Mouse (Mus musculus): ENCODE measurements at regions not wholly inside any gene's neighbourhood (a gene's known extent, or its start where the extent isn't known, plus 50 kb on each side); places are given as distances from the start of the nearest gene placed in this dataset.

GRCm38 (mm10) chr10:124349300-124349699 lies 1040.0 kb downstream of the Slc16a7 start:
- Histone ChIP-seq H3K4me2 (ENCODE audit: low read length) (no peak overlapping the region), H3K9ac (ENCODE audit: low read depth, low read length) (no peak overlapping the region), H3K4me1 (replicated peaks; ENCODE audit: insufficient read depth, low read length) (no peaks in the 10 kb centered on the region), H3K4me3 (replicated peaks; ENCODE audit: low read depth, low read length) (no peak overlapping the region), H3K27ac (no peak overlapping the region), H3K36me3 (ENCODE audit: insufficient read depth, low read length) (no peaks in the 10 kb centered on the region), H3K27me3 (ENCODE audit: insufficient read depth, low read length) (no peaks in the 10 kb centered on the region), H3K9me3 (replicated peaks; ENCODE audit: low read length) (no peaks in the 10 kb centered on the region)
- WGBS, result 54% methylated on average over 2 of the region's 2 CpGs
- ATAC-seq (replicated peaks; ENCODE audit: low FRiP score, low read depth) (no peak), DNase-seq (ENCODE audit: low spot score) (peak; percentile 75)
- no peak for TF ChIP-seq CTCF (IDR thresholded peaks at IDR 0.05; ENCODE audit: low read depth)

DNA sequence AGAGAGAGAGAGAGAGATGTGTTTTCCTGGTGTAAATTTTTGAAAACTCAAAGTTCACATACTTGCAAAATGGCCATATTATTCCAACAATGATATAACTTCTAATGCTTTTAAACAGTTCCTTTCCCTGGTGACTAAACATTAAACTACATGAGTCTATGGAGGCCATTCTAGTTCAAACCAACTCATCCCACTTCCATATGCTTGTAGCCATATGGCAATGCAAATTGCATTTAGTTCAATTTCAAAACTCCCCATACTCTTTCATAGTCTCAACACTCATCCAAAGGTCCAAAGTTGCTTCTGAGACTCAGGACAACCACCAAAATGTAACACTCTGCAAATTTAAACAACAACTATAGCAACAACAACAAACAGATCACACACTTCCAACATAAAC lies 1026.5 kb downstream of the Slc16a7 start:
- no peak overlapping the region for H3K27ac ChIP-seq
- no peak for TF ChIP-seq CTCF (IDR thresholded peaks at IDR 0.05; ENCODE audit: low read depth)
- no peaks in the 10 kb centered on the region for H3K27me3 ChIP-seq (ENCODE audit: insufficient read depth, low read length)

GRCm38 (mm10) chr10:124370994-124371393 lies 1018.3 kb downstream of the Slc16a7 start:
- no peak overlapping the region for H3K4me2 ChIP-seq (ENCODE audit: low read length)
- no peak for TF ChIP-seq CTCF (IDR thresholded peaks at IDR 0.05; ENCODE audit: low read depth)
- H3K27me3 ChIP-seq (ENCODE audit: insufficient read depth, low read length), result no peaks in the 10 kb centered on the region
- H3K9me3 ChIP-seq (replicated peaks; ENCODE audit: low read length), result no peaks in the 10 kb centered on the region
- no peaks in the 10 kb centered on the region for H3K36me3 ChIP-seq (ENCODE audit: insufficient read depth, low read length)
- H3K4me1 ChIP-seq (replicated peaks; ENCODE audit: insufficient read depth, low read length), result no peaks in the 10 kb centered on the region
- H3K4me3 ChIP-seq (replicated peaks; ENCODE audit: low read depth, low read length), result no peak overlapping the region
- ATAC-seq (replicated peaks; ENCODE audit: low FRiP score, low read depth) (no peak), DNase-seq (ENCODE audit: low spot score) (no peak)
- H3K9ac ChIP-seq (ENCODE audit: low read depth, low read length), result no peak overlapping the region
- WGBS, result 73% methylated on average over 2 of the region's 2 CpGs
- no peak overlapping the region for H3K27ac ChIP-seq

More for the DNA sequence above, 1026.5 kb downstream of the Slc16a7 start:
- Histone ChIP-seq H3K36me3 (ENCODE audit: insufficient read depth, low read length) (no peaks in the 10 kb centered on the region), H3K9me3 (replicated peaks; ENCODE audit: low read length) (no peaks in the 10 kb centered on the region), H3K4me2 (ENCODE audit: low read length) (no peak overlapping the region), H3K9ac (ENCODE audit: low read depth, low read length) (no peak overlapping the region), H3K4me1 (replicated peaks; ENCODE audit: insufficient read depth, low read length) (no peaks in the 10 kb centered on the region), H3K4me3 (replicated peaks; ENCODE audit: low read depth, low read length) (no peak overlapping the region)
- no peak for ATAC-seq (replicated peaks; ENCODE audit: low FRiP score, low read depth)
- DNase-seq (ENCODE audit: low spot score), result no peak

DNA sequence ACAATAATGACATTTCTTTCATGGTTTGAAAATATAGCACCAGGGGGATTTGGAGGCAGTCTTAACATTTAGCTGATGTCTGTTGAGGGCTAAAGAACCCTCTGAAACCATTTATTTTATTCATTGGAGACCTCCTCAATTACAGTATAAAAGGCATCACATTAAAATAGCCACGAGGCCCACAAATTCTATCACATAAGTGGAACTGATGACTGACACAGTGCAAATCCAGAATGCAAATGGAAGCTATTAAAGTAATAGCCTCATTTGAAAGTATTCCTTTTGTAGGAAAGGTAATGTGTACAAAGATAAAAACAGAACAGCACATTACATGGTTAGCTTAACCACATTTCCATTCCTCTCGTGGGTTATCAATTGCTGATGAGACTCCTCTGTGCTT lies 986.6 kb downstream of the Slc16a7 start:
- 59% methylated on average over 2 of the region's 2 CpGs for WGBS

GRCm38 (mm10) chr10:124409633-124410032 lies 979.6 kb downstream of the Slc16a7 start:
- Histone ChIP-seq H3K27ac (no peak overlapping the region), H3K9me3 (replicated peaks; ENCODE audit: low read length) (no peaks in the 10 kb centered on the region), H3K4me3 (replicated peaks; ENCODE audit: low read depth, low read length) (no peak overlapping the region), H3K36me3 (ENCODE audit: insufficient read depth, low read length) (no peaks in the 10 kb centered on the region), H3K4me2 (ENCODE audit: low read length) (no peak overlapping the region), H3K27me3 (ENCODE audit: insufficient read depth, low read length) (no peaks in the 10 kb centered on the region), H3K9ac (ENCODE audit: low read depth, low read length) (no peak overlapping the region), H3K4me1 (replicated peaks; ENCODE audit: insufficient read depth, low read length) (no peaks in the 10 kb centered on the region)
- 70% methylated on average over 2 of the region's 2 CpGs for WGBS
- DNase-seq (ENCODE audit: low spot score), result no peak
- TF ChIP-seq CTCF (IDR thresholded peaks at IDR 0.05; ENCODE audit: low read depth), result no peak
- no peak for ATAC-seq (replicated peaks; ENCODE audit: low FRiP score, low read depth)

More for the DNA sequence above, 986.6 kb downstream of the Slc16a7 start:
- TF ChIP-seq CTCF (IDR thresholded peaks at IDR 0.05; ENCODE audit: low read depth), result no peak
- no peak for DNase-seq (ENCODE audit: low spot score)
- no peak overlapping the region for H3K27ac ChIP-seq
- ATAC-seq (replicated peaks; ENCODE audit: low FRiP score, low read depth), result no peak
- no peaks in the 10 kb centered on the region for H3K27me3 ChIP-seq (ENCODE audit: insufficient read depth, low read length)
- no peaks in the 10 kb centered on the region for H3K9me3 ChIP-seq (replicated peaks; ENCODE audit: low read length)
- no peak overlapping the region for H3K4me2 ChIP-seq (ENCODE audit: low read length)
- no peaks in the 10 kb centered on the region for H3K36me3 ChIP-seq (ENCODE audit: insufficient read depth, low read length)
- no peaks in the 10 kb centered on the region for H3K4me1 ChIP-seq (replicated peaks; ENCODE audit: insufficient read depth, low read length)
- H3K4me3 ChIP-seq (replicated peaks; ENCODE audit: low read depth, low read length), result no peak overlapping the region
- H3K9ac ChIP-seq (ENCODE audit: low read depth, low read length), result no peak overlapping the region

GRCm38 (mm10) chr10:124416531-124416930 lies 972.7 kb downstream of the Slc16a7 start:
- TF ChIP-seq CTCF (IDR thresholded peaks at IDR 0.05; ENCODE audit: low read depth), result no peak
- DNase-seq (ENCODE audit: low spot score), result no peak
- Histone ChIP-seq H3K36me3 (ENCODE audit: insufficient read depth, low read length) (no peaks in the 10 kb centered on the region), H3K9me3 (replicated peaks; ENCODE audit: low read length) (no peaks in the 10 kb centered on the region), H3K27ac (no peak overlapping the region), H3K4me2 (ENCODE audit: low read length) (no peak overlapping the region), H3K9ac (ENCODE audit: low read depth, low read length) (no peak overlapping the region), H3K4me3 (replicated peaks; ENCODE audit: low read depth, low read length) (no peak overlapping the region), H3K27me3 (ENCODE audit: insufficient read depth, low read length) (no peaks in the 10 kb centered on the region), H3K4me1 (replicated peaks; ENCODE audit: insufficient read depth, low read length) (no peaks in the 10 kb centered on the region)
- ATAC-seq (replicated peaks; ENCODE audit: low FRiP score, low read depth), result no peak
- WGBS, result 76% methylated on average over 6 of the region's 6 CpGs

DNA sequence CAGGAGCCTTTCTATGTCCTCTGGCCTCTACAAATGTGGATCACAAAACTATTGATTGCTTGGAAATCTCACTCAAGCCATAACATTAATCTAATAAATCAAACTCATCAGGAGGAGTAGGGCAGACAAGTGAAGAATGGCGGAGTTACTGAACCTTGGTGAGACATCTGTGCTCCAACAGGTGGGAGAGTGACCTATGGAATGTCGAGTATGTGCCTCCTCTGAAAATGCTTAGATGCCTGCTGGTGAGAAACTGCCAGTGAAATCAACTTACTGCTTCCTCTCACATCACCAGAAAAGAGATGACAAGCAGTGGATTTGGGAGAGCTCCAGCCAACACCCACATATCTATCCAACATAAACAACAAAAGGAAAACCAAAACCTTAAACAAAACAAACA lies 965.8 kb downstream of the Slc16a7 start:
- ATAC-seq (replicated peaks; ENCODE audit: low FRiP score, low read depth) (no peak), DNase-seq (ENCODE audit: low spot score) (peak; percentile 27)
- Histone ChIP-seq H3K27me3 (ENCODE audit: insufficient read depth, low read length) (no peaks in the 10 kb centered on the region), H3K27ac (no peak overlapping the region), H3K9ac (ENCODE audit: low read depth, low read length) (no peak overlapping the region), H3K36me3 (ENCODE audit: insufficient read depth, low read length) (no peaks in the 10 kb centered on the region), H3K9me3 (replicated peaks; ENCODE audit: low read length) (no peaks in the 10 kb centered on the region), H3K4me1 (replicated peaks; ENCODE audit: insufficient read depth, low read length) (no peaks in the 10 kb centered on the region), H3K4me3 (replicated peaks; ENCODE audit: low read depth, low read length) (no peak overlapping the region), H3K4me2 (ENCODE audit: low read length) (no peak overlapping the region)
- TF ChIP-seq CTCF (IDR thresholded peaks at IDR 0.05; ENCODE audit: low read depth), result no peak
- 15% methylated on average over 2 of the region's 2 CpGs for WGBS
